Mouse (Mus musculus): ENCODE results near the gene Otulinl.

Otulinl gene

DNA sequence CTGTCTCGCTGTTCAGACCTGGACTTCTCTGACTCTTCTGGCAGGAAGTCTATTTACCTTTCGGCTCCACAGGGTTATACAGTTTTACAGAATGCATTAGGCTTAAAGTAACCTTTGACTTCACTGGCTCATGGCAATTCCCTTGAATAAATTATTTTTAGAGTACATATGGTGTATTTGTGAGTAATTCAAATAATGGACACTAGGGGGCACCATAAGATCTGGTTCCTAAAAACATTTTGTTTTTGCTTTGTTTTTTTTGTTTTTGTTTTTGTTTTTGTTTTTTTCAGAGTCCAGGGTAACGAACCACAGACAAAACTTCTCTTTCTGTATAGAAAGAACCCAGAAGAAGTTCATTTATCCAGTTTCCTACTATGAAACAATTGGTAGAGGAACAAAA is 33.7 kb downstream of the Otulinl start:
- no peak for DNase-seq

DNA sequence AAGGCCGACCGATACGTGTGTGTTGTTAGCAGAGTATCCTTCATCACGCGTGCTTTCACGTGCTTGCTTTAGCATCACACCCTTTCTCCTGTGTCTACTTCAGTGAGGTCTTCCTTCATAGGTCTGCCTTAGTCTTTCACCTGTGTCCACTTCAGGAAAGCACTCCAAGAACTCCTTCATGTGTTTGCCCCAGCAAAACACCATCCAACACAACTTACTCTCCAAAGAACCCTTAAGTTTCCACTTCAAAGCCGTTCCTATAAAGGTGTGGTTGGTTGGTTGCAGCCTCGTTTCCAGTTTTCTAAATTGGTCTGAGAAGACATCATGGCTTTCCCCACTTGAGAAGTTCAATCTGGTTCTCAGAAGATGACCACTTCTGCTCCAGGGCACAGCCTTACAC is 34.7 kb downstream of the Otulinl start:
- DNase-seq = no peak

DNA sequence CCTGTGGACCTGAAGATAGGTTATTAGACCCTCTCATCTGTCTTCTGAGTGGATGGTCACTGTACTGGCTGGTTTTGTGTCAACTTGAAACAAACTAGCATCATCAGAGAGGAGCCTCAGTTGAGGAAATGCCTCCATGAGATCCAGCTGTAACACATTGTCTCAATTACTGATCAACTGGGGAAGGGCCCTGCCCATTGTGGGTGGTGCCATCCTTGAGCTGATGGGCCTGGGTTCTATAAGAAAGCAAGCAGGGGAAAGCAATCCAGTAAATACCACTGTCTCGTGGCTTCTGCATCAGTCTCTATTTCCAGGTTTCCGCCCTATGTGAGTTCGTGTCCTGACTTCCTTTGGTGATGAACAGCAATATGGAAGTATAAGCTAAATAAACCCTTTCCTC is 36.1 kb downstream of the Otulinl start:
- no peak for DNase-seq

DNA sequence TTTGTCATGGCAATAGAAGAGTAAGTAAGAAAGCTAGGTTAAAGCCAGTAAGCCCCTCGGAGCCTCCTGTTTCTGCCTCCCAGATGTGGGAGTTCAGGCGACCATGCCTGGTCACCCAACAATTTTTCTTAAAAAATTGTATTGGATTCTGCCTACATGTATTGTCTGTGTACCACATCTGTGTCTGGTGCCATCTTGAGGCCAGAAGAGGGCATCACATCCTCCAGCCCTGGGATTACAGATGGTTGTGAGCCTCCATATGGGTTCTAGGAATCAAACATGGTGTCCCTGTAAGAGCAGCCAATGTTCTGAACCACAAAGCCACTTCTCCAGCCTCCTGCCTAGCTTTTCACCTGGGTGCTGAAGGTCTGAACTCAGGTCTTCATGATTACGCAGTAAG is 38.5 kb downstream of the Otulinl start:
- peak; percentile 70 for DNase-seq

DNA sequence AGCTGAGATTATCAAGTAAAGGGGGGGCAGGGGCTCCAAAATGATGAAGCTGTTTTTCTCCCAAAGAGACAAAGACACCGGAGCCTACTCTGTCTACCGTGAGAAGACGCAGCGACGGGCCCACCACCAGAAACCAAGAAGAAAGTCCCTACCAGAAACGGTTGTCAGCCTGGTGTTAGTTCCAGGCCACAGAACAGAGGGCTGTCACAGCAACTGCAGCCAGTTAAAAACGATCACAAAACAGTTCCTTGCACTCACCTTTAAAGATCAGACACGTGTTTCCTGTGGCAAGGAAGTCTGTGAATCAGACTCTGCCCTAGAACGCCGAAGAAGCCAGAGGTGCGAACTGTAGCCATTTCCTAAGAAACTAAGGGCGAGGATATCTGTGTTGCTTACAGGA is 40.2 kb downstream of the Otulinl start:
- no peak for DNase-seq

DNA sequence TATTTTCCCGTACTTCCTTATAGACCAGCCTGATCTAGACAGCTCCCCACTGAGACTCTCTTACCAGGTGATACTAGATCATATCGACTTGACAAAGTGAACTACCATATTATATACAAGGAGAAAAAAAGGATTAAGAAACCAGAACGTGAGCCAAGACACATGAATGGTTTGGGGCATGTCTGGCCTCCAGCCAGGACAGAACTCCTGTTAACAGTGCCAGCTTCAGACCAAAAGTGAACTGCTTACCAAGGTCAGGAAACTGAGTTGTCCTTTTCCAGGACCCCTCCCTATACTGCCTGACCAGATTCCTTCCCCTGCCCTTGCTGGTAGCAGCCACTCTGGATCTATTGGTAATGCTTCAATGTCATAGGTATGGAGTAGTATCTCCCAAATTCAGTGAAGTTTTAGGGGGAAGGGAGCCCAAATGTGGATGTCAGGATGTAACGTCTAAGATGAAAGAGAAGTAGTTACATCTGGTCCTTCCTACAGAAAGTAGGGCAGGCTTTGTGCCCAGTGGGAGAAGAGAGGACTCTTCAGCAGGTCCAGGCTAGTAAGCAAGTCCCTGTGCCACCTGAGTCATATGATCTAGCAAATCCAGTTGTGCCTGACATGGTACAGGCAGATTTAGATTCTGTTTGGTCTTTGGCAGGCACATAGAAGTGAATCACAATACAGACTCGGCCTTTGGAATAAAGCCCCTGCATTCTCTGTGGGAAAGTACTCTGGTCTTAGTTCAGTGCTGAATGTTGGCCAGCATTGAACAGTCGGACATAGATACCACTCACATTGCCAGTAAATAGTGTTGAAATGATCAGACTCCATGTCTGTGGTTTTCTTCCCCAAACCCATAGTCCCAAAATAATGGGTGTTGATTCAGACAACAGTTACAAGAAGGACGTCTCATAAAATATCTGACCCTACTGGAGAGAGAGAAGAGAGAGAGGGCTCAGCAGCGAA is 47.2 kb downstream of the Otulinl start:
- DNase-seq = peak; percentile 32

DNA sequence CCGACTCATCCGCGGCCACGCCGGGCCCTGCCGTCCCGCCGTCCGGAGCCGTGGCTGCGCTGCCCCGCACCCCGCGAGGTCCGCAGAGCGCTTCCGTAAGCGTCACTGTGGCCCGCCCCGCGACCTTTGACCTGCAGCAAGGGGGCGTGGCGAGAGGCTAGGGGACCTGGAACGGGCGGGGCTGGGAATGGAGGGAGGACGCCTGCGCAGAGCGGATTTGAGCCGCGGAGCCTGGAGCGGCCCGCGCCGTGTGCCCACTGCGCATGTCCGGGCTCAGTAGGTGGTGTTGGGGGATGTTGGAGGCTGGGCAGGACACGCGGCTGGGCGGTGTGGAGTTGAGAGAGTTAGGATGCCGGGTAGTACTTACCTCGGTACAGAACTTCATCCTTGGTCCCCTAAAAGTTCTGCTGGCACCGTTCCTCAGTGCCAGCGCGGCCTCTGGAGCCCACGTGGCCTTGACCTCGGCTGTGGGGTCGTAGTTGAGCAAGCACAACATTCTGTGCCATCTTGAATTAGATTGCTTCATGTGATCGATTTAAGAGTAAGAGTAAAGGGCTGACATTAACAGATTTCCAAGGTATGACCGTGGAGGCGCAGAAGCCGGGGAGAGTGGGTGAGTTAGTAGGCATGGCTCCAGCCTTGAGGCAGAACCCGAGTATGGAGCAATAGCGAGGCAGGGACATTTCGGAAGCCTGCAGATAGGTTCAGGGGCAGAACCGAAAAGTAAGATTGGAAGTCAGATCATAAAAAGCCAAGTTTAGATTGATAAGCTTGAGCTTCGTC is 50.6 kb downstream of the Otulinl start, which contains the start of gene Otulin:
Gene Otulin (minus strand): TSS at position 93 of the 783 bp plus-strand sequence.
- DNase-seq = peak; percentile 99

DNA sequence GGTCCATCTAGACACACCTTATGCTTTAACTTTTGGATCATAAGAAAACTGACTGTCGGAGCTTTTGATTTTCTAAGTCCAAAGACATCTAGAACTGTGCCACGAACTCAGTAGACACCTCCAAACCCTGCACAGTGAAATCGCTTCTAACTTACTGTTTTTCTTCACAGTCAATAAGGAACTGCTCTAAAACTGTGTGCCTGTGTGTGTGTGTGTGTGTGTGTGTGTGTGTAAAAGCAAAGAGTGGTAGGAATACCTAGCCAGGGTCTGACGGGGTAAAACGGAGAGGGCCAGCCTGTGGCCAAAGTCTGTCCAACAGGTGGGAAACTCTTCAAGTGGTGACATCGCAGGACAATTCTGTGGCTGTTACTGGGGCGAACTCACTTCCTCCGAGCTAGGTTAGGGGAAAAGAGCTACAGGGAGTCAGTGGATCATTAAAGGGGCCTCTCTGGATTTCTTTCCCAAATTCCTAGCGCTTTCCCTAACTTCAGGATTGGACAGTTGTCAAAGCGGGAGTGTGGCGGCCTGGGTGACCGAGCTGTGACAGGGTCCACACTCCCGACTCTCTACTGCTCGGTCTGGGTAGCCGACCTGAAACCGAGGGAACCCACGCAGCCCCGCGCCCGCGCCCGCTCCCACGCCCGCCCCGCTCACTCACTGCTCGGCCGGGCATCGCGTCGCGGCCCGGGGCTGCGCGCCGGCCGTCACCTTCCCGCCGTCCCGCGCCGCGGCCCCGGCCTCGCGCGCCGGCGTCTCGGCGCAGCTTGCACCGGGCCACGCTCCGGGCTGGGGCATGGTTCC is 51.4 kb downstream of the Otulinl start:
- DNase-seq = peak; percentile 37

DNA sequence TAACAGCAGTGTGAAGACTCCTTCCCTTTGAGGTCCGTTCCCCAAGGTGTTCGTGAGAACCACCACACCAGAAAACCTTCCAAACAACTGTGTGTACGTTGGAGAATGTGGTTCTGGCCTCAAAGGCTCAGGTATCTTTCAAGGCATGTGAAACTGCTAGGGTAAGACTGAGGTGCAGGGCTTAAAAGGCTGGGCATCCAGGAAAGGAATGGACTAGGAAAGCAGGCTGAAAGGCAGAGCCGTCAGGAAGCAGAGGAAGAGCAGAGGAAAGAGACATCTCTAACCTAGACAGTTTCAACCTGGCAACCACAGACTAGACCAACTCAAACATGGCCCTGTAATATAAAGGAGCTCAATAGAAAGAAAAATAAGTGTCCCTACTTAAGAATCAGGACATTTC is 52.3 kb downstream of the Otulinl start:
- DNase-seq = no peak

DNA sequence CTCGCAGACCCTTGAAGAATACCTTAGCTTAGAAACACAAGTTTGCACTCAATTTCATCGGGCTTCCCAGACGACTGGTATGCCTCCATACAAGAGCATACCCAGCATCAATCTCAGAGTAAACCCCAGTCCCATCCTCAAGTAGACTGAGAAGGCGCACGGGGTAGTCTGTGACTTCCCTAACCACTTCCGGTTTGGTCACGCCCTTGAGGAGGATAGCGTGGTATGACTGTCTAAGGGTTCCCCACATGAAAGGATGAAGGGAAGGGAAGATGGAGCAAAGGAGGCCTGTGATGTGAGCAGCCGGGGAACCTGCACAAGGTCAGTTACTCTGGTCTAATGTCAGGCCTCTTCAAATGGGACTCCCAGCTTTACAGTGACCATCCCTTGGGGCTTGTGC is 53.6 kb downstream of the Otulinl start:
- DNase-seq = no peak

DNA sequence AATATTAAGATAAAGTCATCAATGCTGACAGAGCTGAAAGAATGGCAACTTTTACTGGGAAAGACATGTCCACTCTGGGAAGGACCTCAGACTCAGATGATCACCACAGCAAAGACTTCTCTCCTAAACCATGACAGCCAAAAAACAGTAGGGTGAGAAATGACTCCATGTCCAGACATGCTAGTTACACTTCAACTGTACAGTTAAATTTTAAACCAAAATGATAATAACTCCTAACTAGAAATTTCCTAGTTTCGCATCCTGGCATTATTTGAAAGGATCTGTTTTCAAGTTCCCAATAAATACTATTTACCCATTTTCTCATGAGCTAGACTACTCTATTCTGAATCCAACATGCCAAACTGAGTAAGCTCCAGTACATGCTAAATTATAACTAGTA is 55.1 kb downstream of the Otulinl start:
- DNase-seq = no peak

DNA sequence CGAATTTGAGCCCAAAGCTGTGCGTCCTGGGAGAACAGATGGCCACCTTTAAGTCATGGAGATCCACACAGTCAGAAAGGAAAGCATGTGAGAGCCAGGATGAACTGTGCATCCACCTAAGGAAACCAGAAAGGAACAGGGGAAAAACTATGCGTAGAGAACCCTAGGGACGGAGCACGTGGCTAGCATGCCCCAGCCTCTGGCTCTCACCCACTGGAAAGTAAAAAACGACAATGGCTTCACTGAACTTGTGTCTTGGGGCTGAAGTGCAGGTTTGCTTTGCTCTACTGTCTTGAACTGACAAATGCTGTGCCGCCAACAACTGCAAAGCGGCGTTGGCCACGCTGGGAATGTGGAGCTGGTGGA is 55.5 kb downstream of the Otulinl start:
- no peak for DNase-seq

DNA sequence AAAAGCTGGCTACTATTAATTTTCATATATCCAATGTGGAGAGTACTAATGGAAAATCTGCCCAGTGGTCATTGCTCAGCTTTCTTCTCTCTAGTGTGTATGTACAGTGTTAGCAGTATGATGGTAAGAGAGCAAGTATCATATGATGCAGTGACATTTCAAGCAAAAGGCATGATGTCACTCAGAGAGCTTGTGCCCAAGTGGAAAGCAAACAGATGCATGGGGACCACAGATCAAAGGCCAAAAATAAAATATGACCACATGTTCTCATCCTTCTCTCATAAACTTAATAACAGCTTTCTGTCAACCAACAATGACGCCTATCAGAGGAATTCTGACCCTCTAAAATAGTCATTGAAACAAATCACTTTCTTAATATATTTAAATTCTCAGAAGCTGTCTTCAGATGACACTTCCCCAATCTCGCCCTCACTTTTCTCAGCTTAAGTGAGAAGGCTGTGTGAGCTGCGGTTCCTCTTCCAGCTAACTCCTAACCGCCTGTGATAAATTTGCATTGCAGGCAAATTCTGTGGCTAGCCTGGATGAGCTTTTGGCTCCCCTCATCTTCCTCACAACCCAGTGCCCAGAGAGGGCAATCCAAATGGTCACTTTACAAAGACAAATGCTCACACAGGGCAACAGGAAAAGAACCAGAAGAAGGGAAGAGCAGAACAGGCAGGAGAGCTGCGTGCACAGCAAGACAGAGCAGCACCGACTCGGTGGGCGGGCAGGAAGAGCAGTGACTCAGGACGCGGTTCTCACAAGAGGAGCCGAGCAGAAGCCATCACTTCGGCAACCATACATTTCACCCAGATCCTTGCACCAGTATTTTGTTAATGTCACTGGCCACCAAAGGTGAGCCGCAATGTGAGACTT is 56.1 kb downstream of the Otulinl start:
- DNase-seq = no peak

DNA sequence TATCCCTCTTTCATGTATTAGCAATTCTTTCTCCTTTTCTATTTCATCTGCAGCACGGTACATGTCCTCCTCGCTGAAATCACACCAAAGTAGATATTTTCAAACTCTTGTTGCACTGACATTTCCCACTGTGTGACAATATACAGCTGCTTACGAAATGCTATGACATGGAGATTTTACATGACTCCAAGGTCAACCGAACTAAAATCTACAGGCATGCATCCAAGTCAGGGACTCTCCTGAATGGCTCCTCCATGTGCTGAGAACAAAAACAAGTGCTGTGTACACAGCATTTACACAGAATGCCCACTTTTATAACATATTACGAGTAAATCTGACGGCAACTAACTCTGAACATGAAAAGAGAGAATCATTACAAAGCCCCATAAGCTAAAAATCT is 58.1 kb downstream of the Otulinl start:
- DNase-seq = no peak

DNA sequence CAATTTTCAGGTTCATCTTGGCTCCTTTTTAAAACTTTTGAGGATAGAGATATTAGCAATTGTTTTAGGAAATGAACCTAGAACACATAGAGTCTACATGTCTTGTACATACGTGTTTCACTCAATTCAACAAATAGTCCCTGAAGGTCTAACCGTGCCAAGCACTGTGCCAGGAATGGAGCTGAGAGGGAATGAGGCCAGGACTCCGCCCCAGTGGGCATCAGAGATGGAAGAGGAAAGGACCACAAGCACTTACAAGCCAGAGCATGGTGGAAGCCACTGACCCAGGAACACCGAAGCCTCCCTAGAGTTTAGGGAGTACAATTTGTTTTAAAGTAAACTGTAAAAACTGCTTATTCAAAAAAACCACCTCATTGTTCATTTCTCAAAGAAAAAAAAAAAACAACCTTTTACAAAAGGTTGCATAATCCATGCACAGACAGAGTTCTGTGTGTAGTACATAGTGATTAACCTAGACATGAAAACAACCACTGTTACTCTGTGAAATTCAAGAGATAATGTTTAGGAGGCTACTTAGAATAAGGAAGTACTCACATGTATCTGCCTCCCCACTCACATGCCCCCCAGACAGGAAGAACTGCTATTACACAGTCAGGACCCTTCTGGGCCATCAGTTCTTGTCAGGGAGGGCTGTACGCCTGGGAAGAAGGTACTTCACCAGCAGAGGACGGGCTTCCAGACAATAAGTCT is 60.7 kb downstream of the Otulinl start:
- DNase-seq = no peak

DNA sequence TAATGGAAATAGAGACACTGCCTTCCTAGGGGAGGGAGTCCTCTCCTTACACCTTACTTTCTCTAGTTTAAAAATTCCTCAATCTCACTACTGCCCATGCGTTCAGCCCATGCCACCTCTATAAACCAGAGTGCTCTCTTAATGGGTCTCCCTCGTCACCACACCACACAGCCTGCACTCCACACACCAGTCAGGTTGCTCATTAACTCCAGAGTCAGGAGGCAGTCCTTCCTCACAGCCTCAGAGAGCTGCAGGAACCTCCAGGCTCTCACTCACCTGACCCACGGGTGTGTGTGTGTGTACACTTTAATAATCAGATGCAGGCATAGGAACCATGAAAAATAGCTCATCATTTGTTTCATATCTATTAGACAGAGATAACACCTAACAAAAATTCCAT is 61.7 kb downstream of the Otulinl start:
- DNase-seq = peak; percentile 55

DNA sequence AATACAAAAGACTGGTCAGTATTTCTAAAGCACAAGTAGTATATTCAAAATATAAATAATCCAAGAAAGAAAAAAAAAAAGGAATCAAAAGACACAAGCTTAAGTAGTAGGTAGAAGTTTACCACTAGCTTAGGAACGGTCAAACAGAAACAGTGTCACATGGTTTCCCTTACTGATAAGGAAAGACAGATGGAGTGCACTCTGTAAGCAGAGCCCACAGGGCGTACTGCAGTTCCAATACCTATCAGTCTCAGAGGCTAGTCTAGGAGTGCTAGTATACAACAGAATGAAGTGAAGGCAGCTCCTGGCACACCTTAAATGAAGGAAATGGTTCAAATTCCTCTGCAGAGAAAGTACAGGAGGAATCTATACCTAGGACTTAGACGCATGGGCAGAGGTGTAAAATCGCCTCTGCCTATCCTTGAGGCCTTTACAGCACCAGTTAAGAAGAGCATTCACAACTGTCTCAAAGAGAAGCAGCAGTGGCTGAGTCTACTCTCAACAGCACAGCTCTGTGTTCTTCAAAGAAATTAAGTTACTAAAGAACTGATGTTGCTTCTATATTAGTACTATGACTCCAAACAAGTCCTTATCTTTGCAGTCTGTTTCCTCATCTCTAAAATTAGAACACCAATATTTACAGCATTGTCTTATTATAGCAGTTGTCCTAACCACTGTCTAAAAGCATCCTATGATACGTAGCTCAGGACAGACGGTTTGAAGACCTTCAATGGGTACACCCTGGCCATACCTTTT is 62.4 kb downstream of the Otulinl start:
- no peak for DNase-seq

DNA sequence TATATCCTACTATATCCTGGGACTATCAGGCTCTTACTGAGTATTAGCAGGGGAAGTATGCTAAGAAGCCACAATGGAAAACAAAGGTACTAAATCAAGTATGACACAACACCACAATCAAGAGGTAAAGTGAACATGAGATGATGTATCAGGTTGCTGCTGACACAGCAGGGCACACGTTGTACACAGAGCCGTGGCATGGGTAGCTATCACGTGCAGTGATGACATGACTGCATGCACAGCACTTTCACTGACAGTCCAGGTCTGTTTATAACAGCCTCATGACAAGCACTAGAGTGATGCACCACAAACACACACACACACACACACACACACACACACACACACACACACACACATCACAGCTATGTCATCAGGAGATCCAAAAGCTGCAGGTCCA is 64.2 kb downstream of the Otulinl start:
- DNase-seq = no peak

DNA sequence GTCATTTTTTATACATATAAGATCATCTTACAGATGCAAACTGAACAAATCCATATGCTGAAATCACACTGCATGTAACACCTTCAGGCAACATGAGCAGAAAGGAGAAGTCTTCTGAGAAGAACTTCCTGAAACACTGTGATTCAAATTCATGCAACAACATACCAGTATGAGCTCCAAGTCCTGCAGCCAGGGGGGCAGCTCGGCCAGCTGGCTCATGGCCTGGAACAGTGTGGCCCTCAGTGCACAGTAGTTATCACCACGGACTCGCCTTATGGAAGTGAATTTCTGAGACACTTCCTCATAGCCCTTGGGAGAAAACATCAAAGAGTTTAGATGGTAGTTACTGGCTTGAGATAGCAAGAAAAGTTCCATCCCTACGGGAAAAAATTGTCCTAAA is 65.2 kb downstream of the Otulinl start:
- no peak for DNase-seq

DNA sequence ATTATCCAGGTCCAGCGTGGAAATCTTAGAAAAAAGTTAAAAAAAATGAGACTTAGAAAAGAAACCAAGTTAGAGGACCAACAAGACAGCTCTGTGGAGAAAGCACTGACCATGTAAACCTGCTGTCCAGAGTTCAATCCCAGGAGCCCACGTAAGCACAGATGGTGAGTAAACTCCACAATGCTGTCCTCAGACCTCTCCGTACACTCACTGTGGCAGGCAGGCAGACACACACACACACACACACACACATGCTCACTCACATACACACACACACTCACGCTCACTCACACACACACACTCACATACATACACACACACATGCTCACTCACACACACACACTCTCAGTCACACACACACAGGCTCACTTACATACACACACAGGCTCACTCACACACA is 68.1 kb downstream of the Otulinl start:
- no peak for DNase-seq
